Mouse (Mus musculus) midbrain, embryonic 15.5 days (tissue): ENCODE measurements at regions not wholly inside any gene's neighbourhood (a gene's known extent, or its start where the extent isn't known, plus 50 kb on each side); places are given as distances from the start of the nearest gene placed in this dataset.

ENCODE experiments used
- ATAC-seq: fragments of 200-750 bp; cut with Nextera tagmentation; replicated peaks from 2 replicates; pipeline ENCODE4 v1.8.0; 2017; ENCODE audit warnings: moderate TSS enrichment
- H3K27ac ChIP-seq: fragments of 300-500 bp; sonication (generic); 2 replicates; pipeline ENCODE4 v1.5.1; 2015; ENCODE audit warnings: mild to moderate bottlenecking, inconsistent platforms
- H3K27me3 ChIP-seq: fragments of 300-500 bp; sonication (generic); replicated peaks from 2 replicates; pipeline ENCODE4 v1.6.1; 2015; ENCODE audit warnings: inconsistent platforms
- H3K36me3 ChIP-seq: fragments of 300-500 bp; sonication (generic); replicated peaks from 2 replicates; pipeline ENCODE4 v1.6.1; 2015; ENCODE audit warnings: inconsistent platforms
- H3K4me1 ChIP-seq: fragments of 300-500 bp; sonication (generic); 2 replicates; pipeline ENCODE4 v1.6.1; 2015; ENCODE audit warnings: inconsistent platforms
- H3K4me2 ChIP-seq: fragments of 300-500 bp; sonication (generic); 2 replicates; pipeline ENCODE4 v1.6.1; 2015; ENCODE audit warnings: inconsistent platforms, mild to moderate bottlenecking, moderate library complexity
- H3K4me3 ChIP-seq: fragments of 300-500 bp; sonication (generic); 2 replicates; pipeline ENCODE4 v1.5.1; 2015; ENCODE audit warnings: mild to moderate bottlenecking, inconsistent platforms
- H3K9ac ChIP-seq: fragments of 300-500 bp; sonication (generic); 2 replicates; pipeline ENCODE4 v1.6.1; 2015; ENCODE audit warnings: mild to moderate bottlenecking, inconsistent platforms
- H3K9me3 ChIP-seq: fragments of 300-500 bp; sonication (generic); 2 replicates; pipeline ENCODE4 v1.6.1; 2016; ENCODE audit warnings: inconsistent platforms
- WGBS: fragments of 180-500 bp; shearing (Covaris S2); methylation state at CpG from one replicate; pipeline ENCODE4 v1.1.7; 2015; ENCODE audit warnings: mixed read lengths; 5-methylcytosine and 5-hydroxymethylcytosine counted together

DNA sequence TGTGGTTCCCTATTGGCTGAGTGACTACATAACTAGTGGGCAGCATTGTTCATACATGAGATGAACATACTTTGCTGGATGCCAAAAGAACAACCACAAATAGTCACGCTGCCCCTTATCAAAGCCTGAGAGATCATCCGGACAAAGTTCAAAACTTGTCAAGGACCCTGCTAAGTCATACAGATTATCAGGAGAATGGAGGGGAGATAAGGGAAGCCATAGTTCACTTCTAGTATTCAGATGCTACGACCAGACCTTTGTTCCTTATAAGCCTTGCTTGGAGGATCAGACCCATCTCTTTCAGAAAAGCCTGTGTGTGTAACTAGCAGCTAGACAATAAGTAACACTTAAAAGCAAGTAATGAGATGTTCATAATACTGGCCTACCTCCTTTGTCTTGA is 97.0 kb upstream of the Mamld1 start:
- Histone ChIP-seq H3K4me3 (no peak overlapping the region), H3K27ac (no peak overlapping the region), H3K4me1 (no peaks in the 10 kb centered on the region), H3K9me3 (no peaks in the 10 kb centered on the region), H3K27me3 (no peaks in the 10 kb centered on the region), H3K4me2 (no peak overlapping the region), H3K9ac (no peak overlapping the region), H3K36me3 (no peaks in the 10 kb centered on the region)
- ATAC-seq, result no peak
- WGBS, result 74% methylated on average over 3 of the region's 3 CpGs
